Mouse (Mus musculus): Measurements from ENCODE around the gene Gm5426.
"Not testable (repeated sequence)": the region's sequence is repeated elsewhere in the genome, so short reads cannot be mapped to it uniquely, and the experiment has no call there.

Gene Gm5426

GRCm38 (mm10) chr10:96138585-96138984 lies 2.2 kb downstream of the Gm5426 start:
- DNase-seq (ENCODE audit: low read depth) = no peak

GRCm38 (mm10) chr10:96139274-96139673 lies 2.9 kb downstream of the Gm5426 start:
- not testable (repeated sequence) for DNase-seq (ENCODE audit: low read depth)

- DNase-seq (ENCODE audit: low read depth) = no peak
These were observed 10.2 kb downstream of the Gm5426 start for GRCm38 (mm10) chr10:96146578-96146977.

- no peak for DNase-seq (ENCODE audit: low read depth)
These were observed 11.9 kb downstream of the Gm5426 start for GRCm38 (mm10) chr10:96148250-96148699.

- no peak for DNase-seq (ENCODE audit: low read depth)
These were observed 14.2 kb downstream of the Gm5426 start for GRCm38 (mm10) chr10:96150401-96151116.

GRCm38 (mm10) chr10:96153315-96153714 lies 16.9 kb downstream of the Gm5426 start:
- DNase-seq (ENCODE audit: low read depth) = no peak

- no peak for DNase-seq (ENCODE audit: low read depth)
These were observed 26.7 kb downstream of the Gm5426 start for GRCm38 (mm10) chr10:96162975-96163706.

GRCm38 (mm10) chr10:96163791-96164190 lies 27.4 kb downstream of the Gm5426 start:
- DNase-seq (ENCODE audit: low read depth) = no peak

- no peak for DNase-seq (ENCODE audit: low read depth)
These were observed 28.9 kb downstream of the Gm5426 start for GRCm38 (mm10) chr10:96165260-96165659.

GRCm38 (mm10) chr10:96168998-96169397 lies 32.6 kb downstream of the Gm5426 start:
- no peak for DNase-seq (ENCODE audit: low read depth)

- DNase-seq (ENCODE audit: low read depth) = no peak
These were observed 35.1 kb downstream of the Gm5426 start for GRCm38 (mm10) chr10:96171546-96171945.

GRCm38 (mm10) chr10:96172964-96173363 lies 36.6 kb downstream of the Gm5426 start:
- DNase-seq (ENCODE audit: low read depth) = no peak

GRCm38 (mm10) chr10:96173771-96174170 lies 37.4 kb downstream of the Gm5426 start:
- no peak for DNase-seq (ENCODE audit: low read depth)

- DNase-seq (ENCODE audit: low read depth) = no peak
These were observed 40.5 kb downstream of the Gm5426 start for GRCm38 (mm10) chr10:96176916-96177315.

- no peak for DNase-seq (ENCODE audit: low read depth)
These were observed 44.4 kb downstream of the Gm5426 start for GRCm38 (mm10) chr10:96180554-96181397.

GRCm38 (mm10) chr10:96181398-96181790 lies 45.0 kb downstream of the Gm5426 start:
- DNase-seq (ENCODE audit: low read depth) = no peak

GRCm38 (mm10) chr10:96181883-96182628 lies 45.7 kb downstream of the Gm5426 start:
- no peak for DNase-seq (ENCODE audit: low read depth)

- no peak for DNase-seq (ENCODE audit: low read depth)
These were observed 48.6 kb downstream of the Gm5426 start for GRCm38 (mm10) chr10:96185026-96185425.

- DNase-seq (ENCODE audit: low read depth) = no peak
These were observed 49.2 kb downstream of the Gm5426 start for GRCm38 (mm10) chr10:96185601-96186000.

Data from c-Kit-positive CD71-positive TER-119-negative erythroid progenitor cells, embryonic 14.5 days (primary cell).